Comparison of ENCODE assay signal across 8 mouse cellular contexts in genomic region chr14:28505051-28505585, GRCm38 (mm10). TPM values are rescaled to one million over a fixed set of nuclear protein-coding genes. Genes with fewer than 3 reads are reported as not detected.
DNase-seq lines count a peak whose midpoint lies in the region; ATAC-seq and TF ChIP-seq lines count a peak whose summit lies in the region.

No protein-coding gene starts in this region.

- H3K4me3 ChIP-seq in neural tube, embryonic 11.5 days (ENCODE audit: low read depth, low read length) = peak overlapping the region; percentile 61
- H3K4me3 ChIP-seq in embryonic facial prominence, embryonic 12.5 days = peak overlapping the region; percentile 77
- H3K4me3 ChIP-seq in heart, embryonic 14.5 days (ENCODE audit: control insufficient read depth in 1 of 2, insufficient read depth in 1 of 2, low read depth in 1 of 2, low read length in 2 of 2) = peak overlapping the region; percentile 58 to 82
- H3K4me3 ChIP-seq in kidney, postnatal 0 days (replicated peaks; ENCODE audit: low read depth, low read length) = peak overlapping the region; percentile 53
- H3K4me3 ChIP-seq in stomach, embryonic 15.5 days (replicated peaks) = peak overlapping the region; percentile 70

- peaks cover 8% of the 10 kb centered on the region; the same call in 1 of the 2 replicates for H3K4me1 ChIP-seq in neural tube, embryonic 11.5 days (ENCODE audit: control insufficient read depth, insufficient read depth, low read length)
- peaks cover 14% of the 10 kb centered on the region for H3K4me1 ChIP-seq in embryonic facial prominence, embryonic 12.5 days
- H3K4me1 ChIP-seq in heart, embryonic 14.5 days (ENCODE audit: control insufficient read depth in 2 of 2, insufficient read depth in 2 of 2, low read length in 2 of 2) = peaks cover 9 to 20% of the 10 kb centered on the region in 2 experiments; a peak in 3 of 4 replicates
- peaks cover 6% of the 10 kb centered on the region; the same call in 1 of the 2 replicates for H3K4me1 ChIP-seq in kidney, postnatal 0 days (replicated peaks; ENCODE audit: insufficient read depth, low read length)
- peaks cover 5% of the 10 kb centered on the region for H3K4me1 ChIP-seq in stomach, embryonic 15.5 days

- under 1% methylated on average over 22 of the region's 22 CpGs for WGBS in neural tube, embryonic 11.5 days
- WGBS in embryonic facial prominence, embryonic 12.5 days = under 1% methylated on average over 22 of the region's 22 CpGs
- WGBS in heart, embryonic 14.5 days = under 1% methylated on average over 22 of the region's 22 CpGs
- 1% methylated on average over 22 of the region's 22 CpGs for WGBS in kidney, postnatal 0 days
- under 1% methylated on average over 22 of the region's 22 CpGs for WGBS in stomach, embryonic 15.5 days

- peak; percentile 16 for TF ChIP-seq CTCF in kidney, postnatal 0 days (IDR thresholded peaks at IDR 0.05; ENCODE audit: low read depth)

- peak overlapping the region; percentile 49; the same call in 1 of the 2 replicates for H3K27ac ChIP-seq in neural tube, embryonic 11.5 days (ENCODE audit: low read depth, low read length)
- peak overlapping the region; percentile 99 for H3K27ac ChIP-seq in embryonic facial prominence, embryonic 12.5 days
- H3K27ac ChIP-seq in heart, embryonic 14.5 days (replicated peaks in 1 of 2; ENCODE audit: control insufficient read depth in 1 of 2, insufficient read depth in 1 of 2, low read depth in 2 of 2, low read length in 2 of 2) = peak overlapping the region; percentile 91 to 94
- peak overlapping the region; percentile 89 for H3K27ac ChIP-seq in kidney, postnatal 0 days
- H3K27ac ChIP-seq in stomach, embryonic 15.5 days = peak overlapping the region; percentile 94

- H3K9ac ChIP-seq in neural tube, embryonic 11.5 days (ENCODE audit: low read length) = peak overlapping the region; percentile 75
- H3K9ac ChIP-seq in embryonic facial prominence, embryonic 12.5 days = peak overlapping the region; percentile 94
- peak overlapping the region; percentile 93 for H3K9ac ChIP-seq in heart, embryonic 14.5 days (ENCODE audit: low read length)
- peak overlapping the region; percentile 58 for H3K9ac ChIP-seq in kidney, postnatal 0 days (ENCODE audit: low read depth, low read length)
- H3K9ac ChIP-seq in stomach, embryonic 15.5 days = peak overlapping the region; percentile 60

- H3K27me3 ChIP-seq in neural tube, embryonic 11.5 days (ENCODE audit: control insufficient read depth, insufficient read depth, low read length) = peaks cover 34% of the 10 kb centered on the region
- H3K27me3 ChIP-seq in embryonic facial prominence, embryonic 12.5 days = peaks cover 13% of the 10 kb centered on the region
- peaks cover 22% of the 10 kb centered on the region for H3K27me3 ChIP-seq in heart, embryonic 14.5 days (ENCODE audit: control insufficient read depth, insufficient read depth, low read length)
- 0 out of 2 replicates have a peak, but pooled peaks cover 16% of the 10 kb centered on the region for H3K27me3 ChIP-seq in kidney, postnatal 0 days (ENCODE audit: insufficient read depth, low read length)
- peaks cover 27% of the 10 kb centered on the region for H3K27me3 ChIP-seq in stomach, embryonic 15.5 days (replicated peaks)

- no peaks in the 10 kb centered on the region for H3K9me3 ChIP-seq in neural tube, embryonic 11.5 days (ENCODE audit: control insufficient read depth, low read length)
- H3K9me3 ChIP-seq in embryonic facial prominence, embryonic 12.5 days = no peaks in the 10 kb centered on the region
- H3K9me3 ChIP-seq in heart, embryonic 14.5 days (ENCODE audit: control insufficient read depth, low read length) = no peaks in the 10 kb centered on the region
- no peaks in the 10 kb centered on the region for H3K9me3 ChIP-seq in kidney, postnatal 0 days (replicated peaks; ENCODE audit: low read length)
- H3K9me3 ChIP-seq in stomach, embryonic 15.5 days = no peaks in the 10 kb centered on the region

- H3K4me2 ChIP-seq in neural tube, embryonic 11.5 days (ENCODE audit: low read depth) = peak overlapping the region; percentile 87
- H3K4me2 ChIP-seq in embryonic facial prominence, embryonic 12.5 days (replicated peaks) = peak overlapping the region; percentile 88
- H3K4me2 ChIP-seq in heart, embryonic 14.5 days (ENCODE audit: low read length) = peak overlapping the region; percentile 97
- H3K4me2 ChIP-seq in kidney, postnatal 0 days (ENCODE audit: low read length) = peak overlapping the region; percentile 86
- H3K4me2 ChIP-seq in stomach, embryonic 15.5 days = peak overlapping the region; percentile 90

- ATAC-seq in neural tube, embryonic 11.5 days (ENCODE audit: insufficient read depth, low FRiP score, low TSS enrichment) = 0 out of 2 replicates have a peak, but pooled peaks have one; percentile 4
- no peak for ATAC-seq in embryonic facial prominence, embryonic 12.5 days (ENCODE audit: insufficient number of reproducible peaks, insufficient read depth, low FRiP score, low TSS enrichment)
- 0 out of 2 replicates have a peak, but pooled peaks have one; percentile 27 for ATAC-seq in heart, embryonic 14.5 days (ENCODE audit: insufficient number of reproducible peaks, insufficient read depth, low FRiP score, low read depth)
- peak; percentile 38; the same call in 1 of the 2 replicates for ATAC-seq in kidney, postnatal 0 days (replicated peaks; ENCODE audit: low FRiP score, low read depth)
- peak; percentile 37 for ATAC-seq in stomach, embryonic 15.5 days (ENCODE audit: insufficient read depth, low FRiP score, low read depth)
- ATAC-seq in CD4-positive, CD25-positive, alpha-beta regulatory T cell, adult 4 months = no peak

- peak; percentile 73 for DNase-seq in neural tube, embryonic 11.5 days (ENCODE audit: low spot score)
- no peak for DNase-seq in neural tube, embryonic 10.5 days (ENCODE audit: extremely low spot score, low spot score)
- peak; percentile 83 for DNase-seq in kidney, postnatal 0 days (ENCODE audit: low spot score)
- DNase-seq in lung, postnatal 10 days = peak; percentile 70

- H3K36me3 ChIP-seq in neural tube, embryonic 11.5 days (ENCODE audit: control insufficient read depth, insufficient read depth, low read length) = no peaks in the 10 kb centered on the region
- H3K36me3 ChIP-seq in embryonic facial prominence, embryonic 12.5 days = no peaks in the 10 kb centered on the region
- H3K36me3 ChIP-seq in heart, embryonic 14.5 days (ENCODE audit: control insufficient read depth, insufficient read depth, low read length) = no peaks in the 10 kb centered on the region
- no peaks in the 10 kb centered on the region for H3K36me3 ChIP-seq in kidney, postnatal 0 days (ENCODE audit: insufficient read depth, low read length)
- H3K36me3 ChIP-seq in stomach, embryonic 15.5 days = no peaks in the 10 kb centered on the region

RNA-seq across cellular contexts. Expression of gene Wnt5a, which starts 0.6 kb away (rescaled TPM):
- 12.6 and 13.8 TPM in 2 replicates for polyA plus RNA-seq in neural tube, embryonic 11.5 days (2014; fragmentation: Nextera tagmentation; extraction: Ambion mirVana)
- 91.5 and 117 TPM in 2 replicates for polyA plus RNA-seq in embryonic facial prominence, embryonic 12.5 days (2016; fragmentation: Nextera tagmentation; extraction: Ambion mirVana)
- 15.3 and 17.7 TPM in 2 replicates for polyA plus RNA-seq in heart, embryonic 14.5 days (2014; fragmentation: Nextera tagmentation; extraction: Ambion mirVana)
- 23.3 and 25.7 TPM in 2 replicates for polyA plus RNA-seq in kidney, postnatal 0 days (2015; fragmentation: Nextera tagmentation; extraction: Ambion mirVana)
- polyA plus RNA-seq in stomach, embryonic 15.5 days (2015; fragmentation: Nextera tagmentation; extraction: Ambion mirVana) = 22.3 and 27.5 TPM in 2 replicates
- not detected for polyA plus RNA-seq in CD4-positive, CD25-positive, alpha-beta regulatory T cell, adult 4 months (2017; shearing (Covaris generic))

Comparison
In these comparisons a context has a peak if more than half of its experiments do, and no peak if none do; other contexts are left out.
1. ATAC-seq: peak in neural tube, embryonic 11.5 days (single experiment), heart, embryonic 14.5 days (single experiment), kidney, postnatal 0 days (single experiment) and stomach, embryonic 15.5 days (single experiment); none in embryonic facial prominence, embryonic 12.5 days (single experiment) and CD4-positive, CD25-positive, alpha-beta regulatory T cell, adult 4 months (single experiment).
2. H3K27ac ChIP-seq: peak in every context shown above with its lines; median percentile 99 in embryonic facial prominence, embryonic 12.5 days; 94 in stomach, embryonic 15.5 days; 92 in heart, embryonic 14.5 days; 89 in kidney, postnatal 0 days; 49 in neural tube, embryonic 11.5 days.
3. RNA of gene Wnt5a, which starts 0.6 kb away (polyA plus RNA-seq): 91.5 to 117 TPM in embryonic facial prominence, embryonic 12.5 days, 22.3 to 27.5 TPM in stomach, embryonic 15.5 days, 23.3 to 25.7 TPM in kidney, postnatal 0 days, 15.3 to 17.7 TPM in heart, embryonic 14.5 days and 12.6 to 13.8 TPM in neural tube, embryonic 11.5 days; not detected in CD4-positive, CD25-positive, alpha-beta regulatory T cell, adult 4 months; every median in the first group is over 10 times any median in the second.
4. Peak in every context shown above with its lines, with median percentiles within 50 percentile points of each other: H3K4me2 ChIP-seq, H3K4me3 ChIP-seq and H3K9ac ChIP-seq.